Mouse (Mus musculus): ENCODE results near the gene Tsnax. TPM values are rescaled to one million over a fixed set of nuclear protein-coding genes. Genes with fewer than 3 reads are reported as not detected.

Tsnax gene
- total RNA-seq, 2 experiments from 2014 or later = 88.3 to 90.9 TPM

DNA sequence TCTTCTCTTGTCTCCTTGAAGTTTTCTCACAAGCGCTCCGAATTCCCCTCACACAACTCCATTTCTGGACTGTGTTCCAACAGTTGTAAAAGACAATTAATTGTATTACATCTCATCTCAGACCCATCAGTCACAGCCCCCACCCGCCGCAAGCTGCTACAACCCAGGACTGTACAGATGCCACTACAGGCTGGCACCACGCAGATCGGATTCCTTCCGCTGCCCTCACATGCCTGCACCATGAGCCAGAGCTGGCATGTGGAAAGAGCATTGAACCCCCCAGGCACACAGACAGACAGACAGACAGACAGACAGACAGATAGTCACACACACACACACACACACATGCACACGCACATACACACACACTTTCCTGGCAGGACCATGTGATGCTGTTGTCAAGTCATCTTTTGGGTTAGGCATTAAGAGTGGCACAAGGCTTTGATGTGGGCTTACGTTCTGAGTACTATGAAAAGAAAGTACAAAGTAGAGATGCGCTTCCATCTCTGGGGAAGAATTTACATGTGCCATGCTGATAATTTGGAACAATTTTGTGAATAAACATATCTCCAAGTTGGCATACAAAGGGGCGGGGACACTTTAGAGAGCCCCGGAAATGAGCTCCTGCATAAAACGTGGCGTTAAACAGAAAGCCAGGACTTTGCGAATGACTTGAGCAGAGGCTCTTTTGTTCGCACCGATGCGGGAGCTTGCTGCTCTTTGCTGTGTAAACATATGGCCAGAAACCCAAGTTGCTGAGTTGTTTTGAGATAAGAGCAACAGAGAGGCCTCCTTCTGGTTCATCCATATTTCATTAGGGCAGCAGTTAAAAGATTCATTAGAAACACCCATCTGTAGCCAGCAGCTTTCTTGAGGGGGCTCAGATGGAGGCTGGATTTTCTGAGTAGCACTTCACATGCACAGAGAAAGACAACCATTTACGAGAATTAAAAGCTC is 67.9 kb downstream of the Tsnax start:
- DNase-seq (ENCODE audit: low spot score in 2 of 2) = peak; percentile 44 to 53

DNA sequence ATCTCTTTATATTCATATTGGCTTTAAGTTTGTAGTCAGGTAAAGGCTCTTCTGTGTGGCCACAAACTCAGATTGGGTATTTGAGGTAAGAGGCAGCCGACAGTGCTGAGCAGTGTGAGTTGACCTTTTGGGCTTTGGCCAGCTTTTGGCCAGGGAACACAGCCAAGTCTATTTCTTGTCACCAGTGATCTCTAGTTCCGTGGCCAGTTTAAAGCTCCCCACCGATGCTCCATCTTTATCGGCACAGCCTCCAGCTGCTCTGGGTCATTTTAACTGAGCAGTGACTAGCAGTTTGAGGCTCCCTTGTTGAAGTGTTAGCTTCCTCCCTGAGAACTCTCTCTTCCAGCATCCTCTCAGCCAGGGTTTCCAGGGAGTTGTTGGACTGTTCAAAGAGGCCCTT is 70.9 kb downstream of the Tsnax start:
- peak in 1 of 2 experiments; percentile 46 for DNase-seq (ENCODE audit: low spot score in 2 of 2)

Small RNA genes lying within 50 kb of the gene (microRNA-seq; reads per million reads assigned to microRNA genes)
- 0 reads per million in 2 experiments for gene Gm22197

Other genes with a start within 250 kb of the Tsnax start
- 10 to 100 TPM; 49.8 to 53.1 TPM for gene Trim67, start 219.9 kb upstream of the Tsnax start, total RNA-seq (2021)
- gene Gnpat, start 150.0 kb upstream of the Tsnax start, total RNA-seq (2021) = 10 to 100 TPM; 57.8 to 62.8 TPM
- 10 to 100 TPM; 21.5 to 22.0 TPM for gene 2810004N23Rik, start 149.9 kb upstream of the Tsnax start, total RNA-seq (2021)
- 10 to 100 TPM; 37.5 to 37.9 TPM for gene Exoc8, start 115.3 kb upstream of the Tsnax start, total RNA-seq (2021)
- 10 to 100 TPM; 13.6 to 16.6 TPM for gene Sprtn, start 115.1 kb upstream of the Tsnax start, total RNA-seq (2021)
- gene Egln1, start 63.7 kb upstream of the Tsnax start, total RNA-seq (2021) = 10 to 100 TPM; 59.7 to 63.2 TPM
- 1 to 10 TPM; 4.7 to 5.2 TPM for gene Disc1, start 41.2 kb downstream of the Tsnax start, total RNA-seq (2021)

All from layer of hippocampus, postnatal 10 days (tissue).